Mouse (Mus musculus): ENCODE data around the gene H2-T23.
"Not testable (repeated sequence)": the region's sequence is repeated elsewhere in the genome, so short reads cannot be mapped to it uniquely, and the experiment has no call there.

The H2-T23 gene

GRCm38 (mm10) chr17:36023710-36024654, 8.7 kb downstream of the H2-T23 start:
- DNase-seq (ENCODE audit: low spot score in 2 of 2): no peak

DNA sequence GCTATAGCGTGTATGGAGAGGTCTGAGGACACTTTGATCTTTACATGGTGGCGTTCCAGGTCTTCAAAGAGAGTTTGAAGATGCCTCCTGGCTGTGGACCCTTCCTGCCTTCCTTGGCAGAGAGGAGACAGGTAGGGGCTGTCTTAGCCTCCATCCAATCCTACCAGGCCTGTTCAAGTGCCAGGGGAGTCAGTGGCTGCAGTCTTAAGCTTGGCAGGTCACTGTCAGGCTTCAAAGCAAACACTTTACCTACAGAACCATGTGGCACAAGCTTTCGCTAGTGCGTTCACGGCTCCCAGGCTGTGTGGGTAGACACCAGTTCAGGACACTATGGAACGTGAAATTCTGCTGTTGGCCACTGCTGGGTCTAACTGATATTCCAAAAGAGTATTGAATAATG, 9.7 kb downstream of the H2-T23 start:
- DNase-seq (ENCODE audit: low spot score in 2 of 2): no peak

- DNase-seq (ENCODE audit: low spot score in 2 of 2): no peak
Observed at GRCm38 (mm10) chr17:36022098-36022497, 10.6 kb downstream of the H2-T23 start.

DNA sequence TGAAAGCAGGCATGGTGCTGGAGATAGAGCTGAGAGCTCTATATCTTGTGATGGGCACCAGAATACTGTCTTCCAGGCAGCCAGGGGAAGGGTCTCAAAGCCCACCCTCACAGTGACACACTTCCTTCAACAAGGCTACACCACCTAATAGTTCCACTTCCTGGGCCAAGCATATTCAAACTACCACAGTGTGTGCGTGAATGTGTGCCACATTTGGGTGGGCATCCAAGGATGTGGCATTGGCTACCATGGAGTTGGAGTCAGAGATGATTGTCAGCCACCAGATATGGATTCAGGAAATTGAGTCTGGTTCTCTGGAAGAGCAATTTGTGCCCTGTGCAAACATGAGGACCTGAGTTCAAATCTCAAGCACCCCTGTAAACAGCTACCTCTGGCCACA, 11.3 kb downstream of the H2-T23 start:
- no peak for DNase-seq (ENCODE audit: low spot score in 2 of 2)

- DNase-seq (ENCODE audit: low spot score in 2 of 2): peak in 1 of 2 experiments; percentile 42
Observed at GRCm38 (mm10) chr17:36020191-36021073, 12.2 kb downstream of the H2-T23 start, which contains the start of gene H2-T24. Gene H2-T24 (minus strand): TSS chr17:36020560.

GRCm38 (mm10) chr17:36019519-36019918, 13.1 kb downstream of the H2-T23 start:
- no peak for DNase-seq (ENCODE audit: low spot score in 2 of 2)

- DNase-seq (ENCODE audit: low spot score in 2 of 2): no peak
Observed at GRCm38 (mm10) chr17:36018979-36019378, 13.7 kb downstream of the H2-T23 start.

- no peak for DNase-seq (ENCODE audit: low spot score in 2 of 2)
Observed at GRCm38 (mm10) chr17:36017046-36017445, 15.6 kb downstream of the H2-T23 start.

DNA sequence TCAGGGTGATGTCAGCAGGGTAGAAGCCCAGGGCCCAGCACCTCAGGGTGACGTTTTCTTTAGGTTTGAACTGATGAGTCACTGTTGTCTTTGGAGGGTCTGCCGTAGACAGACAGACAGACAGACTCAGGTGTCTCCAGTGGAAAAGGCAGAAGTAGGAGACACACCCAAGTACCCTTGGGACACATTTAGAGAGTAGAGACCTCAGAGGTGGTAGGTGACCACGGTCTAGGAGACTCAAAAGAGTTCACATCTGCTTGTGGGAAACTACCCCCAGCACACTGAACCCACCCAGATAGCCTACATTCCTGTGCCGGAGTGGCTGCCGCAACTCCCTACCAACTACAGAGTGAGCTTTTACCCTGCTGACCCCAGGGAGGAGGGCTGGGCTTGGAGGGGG, 17.7 kb downstream of the H2-T23 start:
- DNase-seq (ENCODE audit: low spot score in 2 of 2): no peak

- not testable (repeated sequence) for DNase-seq (ENCODE audit: low spot score in 2 of 2)
Observed at GRCm38 (mm10) chr17:36004409-36004808, 28.2 kb downstream of the H2-T23 start.

DNA sequence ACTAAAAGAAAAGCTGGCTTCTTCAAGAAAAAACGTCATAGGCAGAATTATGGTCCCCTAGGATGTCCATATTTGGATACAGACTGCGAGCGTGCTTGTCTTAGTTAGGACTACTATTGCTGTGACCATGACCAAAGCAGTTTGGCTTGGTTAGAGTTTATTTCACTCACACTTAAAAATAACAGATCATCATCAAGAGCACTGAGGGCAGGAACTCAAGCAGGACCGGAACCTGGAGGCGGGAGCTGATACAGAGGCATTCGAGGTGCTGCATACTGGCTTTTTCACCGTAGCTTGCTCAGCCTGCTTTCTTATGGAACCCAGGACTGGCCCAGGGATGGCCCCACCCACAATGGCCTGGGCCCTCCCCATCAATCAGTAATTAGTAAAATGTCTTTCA, 29.3 kb downstream of the H2-T23 start:
- DNase-seq (ENCODE audit: low spot score in 2 of 2): no peak

DNA sequence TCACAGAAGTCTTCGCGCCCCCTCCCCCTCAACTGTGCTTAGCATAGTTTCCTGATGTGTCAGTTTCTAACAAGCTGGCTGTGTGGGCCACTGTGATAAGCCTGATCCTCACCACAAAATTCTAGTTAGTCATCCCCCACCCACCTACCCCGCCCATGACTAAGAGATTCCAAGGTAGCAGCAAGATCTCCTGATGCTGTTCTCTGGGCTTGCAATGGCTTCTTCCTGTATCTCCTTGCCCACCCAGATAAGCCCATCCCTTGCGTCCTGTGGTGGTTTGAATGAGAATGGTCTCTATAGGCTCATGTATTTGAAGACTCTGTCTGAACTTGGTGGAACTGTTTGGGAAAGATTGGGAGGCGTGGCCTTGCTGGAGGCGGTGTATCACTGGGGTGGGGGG, 30.7 kb downstream of the H2-T23 start:
- DNase-seq (ENCODE audit: low spot score in 2 of 2): no peak

GRCm38 (mm10) chr17:36001121-36001897, 31.3 kb downstream of the H2-T23 start:
- no peak for DNase-seq (ENCODE audit: low spot score in 2 of 2)

DNA sequence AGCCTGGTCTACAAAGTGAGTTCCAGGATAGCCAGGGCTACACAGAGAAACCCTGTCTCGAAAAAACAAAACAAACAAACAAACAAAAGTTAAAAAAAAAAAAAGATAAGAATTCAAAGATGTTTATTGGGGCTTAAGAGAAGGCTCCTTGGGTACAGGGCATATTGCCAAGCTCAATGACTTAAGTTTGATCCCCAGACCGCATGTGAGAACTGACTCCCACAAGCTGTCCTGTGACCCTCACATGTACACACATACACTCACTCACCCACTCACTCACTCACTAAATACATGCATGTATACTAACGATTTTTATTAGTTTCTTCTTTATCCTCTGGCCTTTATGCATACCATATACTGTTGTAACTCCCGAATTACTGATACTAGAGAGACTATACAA, 32.3 kb downstream of the H2-T23 start:
- DNase-seq (ENCODE audit: low spot score in 2 of 2): no peak

- DNase-seq (ENCODE audit: low spot score in 2 of 2): no peak
Observed at GRCm38 (mm10) chr17:35999356-35999755, 33.3 kb downstream of the H2-T23 start.

DNA sequence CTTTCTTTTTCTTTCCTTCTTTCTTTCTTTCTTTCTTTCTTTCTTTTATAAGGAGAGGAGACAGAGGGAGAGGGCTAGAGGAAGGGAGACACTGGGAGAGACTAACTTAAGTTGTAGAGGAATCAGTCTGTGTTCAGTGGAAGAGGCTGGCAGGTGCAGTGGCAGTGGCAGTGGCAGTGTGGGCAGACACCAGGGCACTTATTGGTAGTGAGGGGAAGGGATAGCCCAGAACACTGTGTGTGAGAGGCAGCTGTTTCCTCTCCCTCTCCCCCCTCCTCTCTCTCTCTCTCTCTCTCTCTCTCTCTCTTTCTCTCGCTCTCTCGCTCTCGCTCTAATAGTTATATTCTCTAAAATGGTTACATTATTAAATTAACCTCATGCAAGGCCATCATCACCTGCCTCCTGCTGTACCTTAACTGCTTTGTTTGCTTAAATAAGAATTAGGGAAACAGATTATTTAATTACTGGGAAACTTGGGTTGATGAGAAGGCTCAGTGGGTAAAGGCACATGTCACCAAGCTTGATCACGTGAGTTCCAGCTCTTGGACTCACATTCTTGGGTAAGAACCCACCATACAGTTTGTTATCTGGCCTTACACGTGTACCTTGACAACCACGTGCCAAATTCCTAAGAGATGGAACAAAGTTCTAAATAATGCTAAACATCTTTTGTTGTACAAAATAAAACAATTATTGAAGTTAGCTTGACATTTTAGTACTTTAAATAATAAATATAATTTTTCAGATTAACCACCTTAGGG, 33.9 kb downstream of the H2-T23 start:
- no peak for DNase-seq (ENCODE audit: low spot score in 2 of 2)

DNA sequence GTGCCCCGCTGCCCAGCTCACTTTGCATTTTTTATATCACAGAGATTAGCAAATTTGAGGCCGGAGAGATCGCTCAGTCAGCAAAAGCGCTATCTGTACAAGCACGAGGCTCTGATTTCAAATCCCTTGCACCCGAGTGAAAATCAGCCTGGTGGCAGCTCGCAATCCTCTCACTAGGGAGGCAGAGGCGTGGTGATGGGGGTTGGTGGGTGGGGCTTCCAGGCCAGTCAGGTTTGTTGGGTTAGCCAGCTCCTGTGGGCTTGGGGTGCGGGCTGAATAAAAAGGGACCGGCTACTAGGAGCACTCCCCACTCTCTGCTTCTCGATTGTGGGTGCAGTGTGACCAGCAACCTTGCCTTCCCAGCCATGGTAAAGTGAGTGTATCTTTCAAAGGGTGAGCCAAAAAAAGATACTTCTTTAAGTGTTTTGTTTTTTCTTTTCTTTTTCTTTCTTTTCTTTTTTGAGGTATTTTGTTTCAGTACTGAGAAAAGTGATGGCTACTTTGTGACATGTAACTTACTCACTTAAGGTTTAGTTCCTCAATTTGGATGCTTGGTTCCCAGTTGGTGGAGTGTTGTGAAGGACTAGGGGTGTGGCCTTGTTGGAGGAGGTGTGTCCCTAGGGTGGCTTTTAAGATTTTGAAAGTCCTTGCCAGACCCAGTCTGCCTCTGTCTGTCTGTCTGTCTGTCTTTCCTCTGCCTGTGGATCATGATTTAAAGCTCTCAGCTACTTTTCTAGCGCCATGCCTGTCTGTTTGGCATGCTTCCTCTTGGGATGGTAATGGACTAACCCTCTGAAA, 34.7 kb downstream of the H2-T23 start:
- no peak for DNase-seq (ENCODE audit: low spot score in 2 of 2)

GRCm38 (mm10) chr17:35996949-35997348, 35.7 kb downstream of the H2-T23 start:
- peak; percentile 93 to 95 for DNase-seq (ENCODE audit: low spot score in 2 of 2)

DNA sequence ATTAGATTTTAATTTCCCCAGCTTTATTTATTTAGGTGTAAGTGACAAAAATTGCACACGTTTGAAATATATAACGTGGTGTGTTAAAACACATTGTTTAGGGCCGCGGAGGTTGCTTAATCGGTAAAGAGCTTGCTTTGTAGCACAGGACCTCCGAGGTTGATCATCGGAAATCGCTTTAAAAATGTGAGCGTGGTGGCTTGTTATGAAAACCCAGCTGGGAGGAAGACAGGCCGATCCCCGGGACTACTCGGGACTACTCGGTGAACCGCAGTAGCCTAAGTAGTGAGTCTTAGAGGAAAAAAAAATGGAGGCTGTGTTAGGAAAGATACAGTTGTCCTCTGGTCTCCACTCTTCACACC, 37.8 kb downstream of the H2-T23 start:
- no peak for DNase-seq (ENCODE audit: low spot score in 2 of 2)

Data from right cerebral cortex, postnatal 10 days (tissue).